Mouse (Mus musculus): ENCODE measurements at regions not wholly inside any gene's neighbourhood (a gene's known extent, or its start where the extent isn't known, plus 50 kb on each side); places are given as distances from the start of the nearest gene placed in this dataset.

- DNase-seq (ENCODE audit: inconsistent age in 2 of 2, low spot score in 1 of 2): no peak
These were observed 142.9 kb upstream of the Dpyd start for GRCm38 (mm10) chr3:118418981-118419380.

GRCm38 (mm10) chr3:118421701-118422100 lies 140.2 kb upstream of the Dpyd start:
- DNase-seq (ENCODE audit: inconsistent age in 2 of 2, low spot score in 1 of 2): no peak

- DNase-seq (ENCODE audit: inconsistent age in 2 of 2, low spot score in 1 of 2): no peak
These were observed 136.2 kb upstream of the Dpyd start for GRCm38 (mm10) chr3:118425748-118426147.

GRCm38 (mm10) chr3:118428523-118428922 lies 133.4 kb upstream of the Dpyd start:
- peak; percentile 36 to 83 for DNase-seq (ENCODE audit: inconsistent age in 2 of 2, low spot score in 1 of 2)

- DNase-seq (ENCODE audit: inconsistent age in 2 of 2, low spot score in 1 of 2): peak; percentile 14 to 57
These were observed 131.9 kb upstream of the Dpyd start for GRCm38 (mm10) chr3:118429825-118430630.

- DNase-seq (ENCODE audit: inconsistent age in 2 of 2, low spot score in 1 of 2): no peak
These were observed 131.4 kb upstream of the Dpyd start for GRCm38 (mm10) chr3:118430631-118430906.

GRCm38 (mm10) chr3:118431031-118431723 lies 130.8 kb upstream of the Dpyd start:
- peak; percentile 76 to 90 for DNase-seq (ENCODE audit: inconsistent age in 2 of 2, low spot score in 1 of 2)

- peak; percentile 17 to 57 for DNase-seq (ENCODE audit: inconsistent age in 2 of 2, low spot score in 1 of 2)
These were observed 128.4 kb upstream of the Dpyd start for GRCm38 (mm10) chr3:118433441-118434021.

- DNase-seq (ENCODE audit: inconsistent age in 2 of 2, low spot score in 1 of 2): peak; percentile 7 to 34
These were observed 127.6 kb upstream of the Dpyd start for GRCm38 (mm10) chr3:118434311-118434710.

GRCm38 (mm10) chr3:118434847-118435246 lies 127.1 kb upstream of the Dpyd start:
- peak; percentile 4 to 22 for DNase-seq (ENCODE audit: inconsistent age in 2 of 2, low spot score in 1 of 2)

GRCm38 (mm10) chr3:118435248-118435647 lies 126.7 kb upstream of the Dpyd start:
- DNase-seq (ENCODE audit: inconsistent age in 2 of 2, low spot score in 1 of 2): no peak

GRCm38 (mm10) chr3:118443742-118444332 lies 118.1 kb upstream of the Dpyd start:
- no peak for DNase-seq (ENCODE audit: inconsistent age in 2 of 2, low spot score in 1 of 2)

- no peak for DNase-seq (ENCODE audit: inconsistent age in 2 of 2, low spot score in 1 of 2)
These were observed 116.6 kb upstream of the Dpyd start for GRCm38 (mm10) chr3:118445360-118445759.

GRCm38 (mm10) chr3:118459636-118460035 lies 102.3 kb upstream of the Dpyd start:
- no peak for DNase-seq (ENCODE audit: inconsistent age in 2 of 2, low spot score in 1 of 2)

- DNase-seq (ENCODE audit: inconsistent age in 2 of 2, low spot score in 1 of 2): no peak
These were observed 96.3 kb upstream of the Dpyd start for GRCm38 (mm10) chr3:118465611-118466010.

GRCm38 (mm10) chr3:118472215-118472799 lies 89.6 kb upstream of the Dpyd start:
- DNase-seq (ENCODE audit: inconsistent age in 2 of 2, low spot score in 1 of 2): no peak

- no peak for DNase-seq (ENCODE audit: inconsistent age in 2 of 2, low spot score in 1 of 2)
These were observed 83.9 kb upstream of the Dpyd start for GRCm38 (mm10) chr3:118478065-118478464.

- DNase-seq (ENCODE audit: inconsistent age in 2 of 2, low spot score in 1 of 2): no peak
These were observed 81.2 kb upstream of the Dpyd start for GRCm38 (mm10) chr3:118480515-118481248.

GRCm38 (mm10) chr3:118485966-118486365 lies 76.0 kb upstream of the Dpyd start:
- no peak for DNase-seq (ENCODE audit: inconsistent age in 2 of 2, low spot score in 1 of 2)

GRCm38 (mm10) chr3:118487408-118487807 lies 74.5 kb upstream of the Dpyd start:
- DNase-seq (ENCODE audit: inconsistent age in 2 of 2, low spot score in 1 of 2): no peak

GRCm38 (mm10) chr3:118491101-118491500 lies 70.8 kb upstream of the Dpyd start:
- no peak for DNase-seq (ENCODE audit: inconsistent age in 2 of 2, low spot score in 1 of 2)
